Mouse (Mus musculus) 416B (cell line): ENCODE results near the gene Ptn.
A peak's percentile ranks its signal among the peaks of the same experiment; 100 is the strongest.

Source experiments
- DNase-seq: peaks from one replicate; pipeline ENCODE4 v3.0.0; 2011; ENCODE audit warnings: low read depth

Ptn gene

GRCm38 (mm10) chr6:36815992-36816391 is 6.0 kb upstream of the Ptn start:
- no peak for DNase-seq

GRCm38 (mm10) chr6:36812666-36813515 is 2.9 kb upstream of the Ptn start:
- DNase-seq: no peak

GRCm38 (mm10) chr6:36810448-36810847 is 428 bp upstream of the Ptn start:
- no peak for DNase-seq

- DNase-seq: no peak
These were observed 701 bp downstream of the Ptn start for GRCm38 (mm10) chr6:36809311-36809726.

- no peak for DNase-seq
These were observed 1.5 kb downstream of the Ptn start for GRCm38 (mm10) chr6:36808306-36809058.

- no peak for DNase-seq
These were observed 3.1 kb downstream of the Ptn start for GRCm38 (mm10) chr6:36806906-36807305.

- no peak for DNase-seq
These were observed 9.6 kb downstream of the Ptn start for GRCm38 (mm10) chr6:36800309-36800946.

- no peak for DNase-seq
These were observed 12.9 kb downstream of the Ptn start for GRCm38 (mm10) chr6:36797066-36797655.

GRCm38 (mm10) chr6:36794535-36794934 is 15.5 kb downstream of the Ptn start:
- DNase-seq: peak; percentile 0

- DNase-seq: no peak
These were observed 16.2 kb downstream of the Ptn start for GRCm38 (mm10) chr6:36793775-36794174.

- DNase-seq: no peak
These were observed 20.8 kb downstream of the Ptn start for GRCm38 (mm10) chr6:36789261-36789660.

- DNase-seq: no peak
These were observed 21.3 kb downstream of the Ptn start for GRCm38 (mm10) chr6:36788576-36789191.

- DNase-seq: no peak
These were observed 25.3 kb downstream of the Ptn start for GRCm38 (mm10) chr6:36784682-36785208.

GRCm38 (mm10) chr6:36782481-36782880 is 27.5 kb downstream of the Ptn start:
- no peak for DNase-seq

GRCm38 (mm10) chr6:36777567-36778337 is 32.3 kb downstream of the Ptn start:
- DNase-seq: no peak

- DNase-seq: no peak
These were observed 33.0 kb downstream of the Ptn start for GRCm38 (mm10) chr6:36777039-36777438.

GRCm38 (mm10) chr6:36775647-36776360 is 34.2 kb downstream of the Ptn start:
- DNase-seq: no peak

GRCm38 (mm10) chr6:36772541-36772940 is 37.5 kb downstream of the Ptn start:
- DNase-seq: no peak

- DNase-seq: no peak
These were observed 41.0 kb downstream of the Ptn start for GRCm38 (mm10) chr6:36769012-36769411.

- no peak for DNase-seq
These were observed 43.1 kb downstream of the Ptn start for GRCm38 (mm10) chr6:36766941-36767340.
